Mouse (Mus musculus) urinary bladder, postnatal 4 days (tissue): Measurements from ENCODE around the gene Fer.

Source experiments
- DNase-seq, 2 experiments: peaks; one replicate each; pipeline ENCODE4 v3.0.0; 2021 to 2022; ENCODE audit warnings: low spot score in 2 of 2

Gene Fer

DNA sequence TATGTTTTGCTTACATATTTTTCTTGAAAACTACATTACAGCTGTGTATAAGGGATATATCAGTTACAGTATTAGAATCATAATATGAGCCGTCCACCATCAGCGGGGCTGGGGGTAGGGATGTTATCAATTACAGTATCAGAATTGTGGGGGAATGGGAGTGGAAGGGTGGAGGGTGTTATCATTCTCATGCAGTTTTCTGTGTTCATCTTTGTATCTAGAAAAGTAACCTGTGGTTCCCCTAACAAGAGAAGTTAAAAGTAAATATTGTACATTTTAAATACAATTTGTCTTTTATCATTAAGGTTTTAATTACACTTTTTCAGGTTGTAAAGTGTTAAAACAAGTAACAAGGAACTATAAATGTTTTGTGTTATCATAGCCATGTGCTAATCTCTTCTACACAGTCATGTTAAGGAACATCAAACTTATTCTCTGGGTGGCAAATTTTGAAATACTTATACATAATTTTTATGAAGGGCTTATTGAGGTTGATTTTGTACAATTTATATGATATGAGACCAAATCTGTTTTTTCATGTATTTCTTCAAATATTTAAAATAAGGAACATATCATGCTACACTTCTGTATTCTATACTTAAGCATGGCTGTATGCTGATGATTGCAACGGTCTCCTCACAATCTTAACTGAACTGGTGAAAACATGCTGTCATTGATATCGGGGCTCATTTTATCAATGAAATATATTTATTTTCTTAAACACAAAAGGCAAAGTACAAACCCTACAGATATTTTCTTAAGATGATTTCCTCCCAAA, 116.1 kb downstream of the Fer start:
- DNase-seq: no peak

- DNase-seq: no peak
Measured at GRCm38 (mm10) chr17:63980167-63980566, 117.3 kb downstream of the Fer start.

GRCm38 (mm10) chr17:63988710-63989109, 125.8 kb downstream of the Fer start:
- DNase-seq: no peak

DNA sequence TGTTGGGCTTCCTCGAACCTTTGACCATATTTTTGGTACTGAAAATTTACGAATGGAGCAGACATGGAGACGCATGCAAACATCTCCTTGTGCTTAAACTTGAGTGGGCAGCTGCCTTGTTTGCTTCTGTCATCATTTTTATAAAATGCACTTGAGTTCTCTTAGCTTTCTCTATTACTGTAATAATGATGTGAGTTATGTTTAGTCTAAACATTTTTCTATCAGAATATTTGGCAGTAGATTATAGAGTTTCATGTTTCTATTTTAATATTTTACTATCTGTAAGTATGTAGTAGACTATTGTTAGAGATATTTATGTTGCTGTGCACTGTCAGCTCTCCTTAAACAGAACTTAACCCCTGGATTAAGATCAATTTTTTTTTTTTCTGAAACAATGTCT, 128.3 kb downstream of the Fer start:
- no peak for DNase-seq

DNA sequence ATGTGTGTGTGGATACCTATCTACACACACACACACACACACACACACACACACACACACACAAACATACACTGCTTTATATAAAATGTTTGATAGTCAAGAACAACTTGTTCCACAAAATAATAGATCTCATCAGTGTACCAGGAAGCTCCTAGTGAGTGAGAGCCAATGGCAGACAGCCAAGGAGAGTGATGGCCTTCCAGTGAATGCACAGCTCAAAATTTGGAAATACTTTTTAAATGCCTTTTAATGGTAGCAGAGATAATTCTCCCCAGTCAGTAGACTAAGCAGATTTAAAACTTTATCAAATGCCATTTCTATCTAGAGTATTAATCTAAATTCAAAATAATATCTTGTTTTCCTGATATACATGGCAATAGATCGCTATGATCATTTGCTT, 133.1 kb downstream of the Fer start:
- no peak for DNase-seq

GRCm38 (mm10) chr17:63997643-63998042, 134.8 kb downstream of the Fer start:
- no peak for DNase-seq

DNA sequence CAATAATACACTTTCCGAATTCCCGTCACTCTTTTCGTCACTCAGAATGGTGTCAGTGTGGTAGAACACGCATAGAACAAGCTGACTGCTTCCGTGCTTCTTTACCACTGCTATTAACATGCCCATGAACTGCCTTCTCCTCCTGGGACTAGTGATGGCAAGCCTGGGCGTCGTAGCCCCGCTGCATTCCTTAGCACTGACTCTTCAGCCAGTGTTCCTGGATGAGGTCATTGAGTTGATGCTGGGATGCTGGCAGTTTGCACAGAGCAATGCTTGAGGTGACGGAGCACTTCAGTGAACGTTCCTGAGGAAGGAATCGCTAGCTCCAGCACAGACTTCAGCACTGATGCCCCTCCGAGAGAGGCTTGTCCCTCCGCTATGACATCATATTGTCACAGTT, 140.6 kb downstream of the Fer start:
- DNase-seq: no peak

DNA sequence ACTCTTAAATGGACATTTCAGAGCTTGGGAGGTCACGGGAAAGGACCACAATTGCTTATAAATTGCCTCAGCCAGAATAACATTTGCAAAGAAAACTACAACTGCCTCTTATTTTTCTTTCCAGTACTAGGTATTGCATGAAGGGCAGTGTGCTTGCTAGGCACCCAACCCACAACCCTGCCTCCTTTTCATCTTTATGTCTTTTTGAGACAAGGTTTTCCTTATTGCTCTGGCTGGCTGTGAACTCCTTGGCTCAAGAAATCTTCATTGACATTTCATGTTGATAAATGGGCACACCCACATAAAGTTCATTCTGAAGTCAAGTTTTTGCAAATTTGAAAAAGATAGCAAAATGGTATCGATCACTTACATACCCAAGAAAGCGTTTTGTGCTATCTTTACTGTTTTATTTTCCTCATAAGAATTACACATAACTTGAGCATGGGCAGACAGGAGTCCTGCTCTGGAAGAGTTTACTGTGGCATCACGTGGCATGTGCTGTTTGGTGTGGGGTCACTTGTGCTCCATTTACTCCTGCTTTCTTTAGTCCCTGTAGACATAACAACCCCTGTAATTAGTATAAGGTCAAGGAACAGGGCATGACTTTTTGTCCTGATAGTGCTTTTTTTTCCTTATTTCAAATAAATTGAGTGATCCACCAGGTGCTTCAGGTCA, 142.8 kb downstream of the Fer start:
- DNase-seq: no peak

- DNase-seq: no peak
Measured at GRCm38 (mm10) chr17:64016606-64017005, 153.7 kb downstream of the Fer start.

- DNase-seq: no peak
Measured at GRCm38 (mm10) chr17:64018240-64018639, 155.4 kb downstream of the Fer start.

GRCm38 (mm10) chr17:64018870-64019269, 156.0 kb downstream of the Fer start:
- no peak for DNase-seq

DNA sequence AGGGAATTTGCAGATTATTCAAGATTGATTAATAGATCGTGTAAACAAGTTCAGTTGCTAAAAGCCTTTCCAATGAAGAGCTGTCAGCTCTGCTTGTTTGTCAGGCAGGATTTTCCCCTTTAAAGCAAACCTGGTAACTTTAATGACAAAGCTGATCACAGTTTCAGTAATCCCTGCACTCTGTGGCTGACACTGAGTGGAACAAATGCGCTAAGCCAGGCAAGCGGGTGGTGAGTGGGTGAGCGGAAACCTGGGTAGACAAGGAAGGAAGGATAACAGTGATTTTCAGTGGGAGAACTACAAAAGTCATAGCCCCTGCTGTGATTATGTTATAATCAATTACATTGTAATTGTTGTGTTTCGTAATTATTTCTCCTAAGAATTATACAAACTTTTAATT, 156.8 kb downstream of the Fer start:
- DNase-seq: no peak

DNA sequence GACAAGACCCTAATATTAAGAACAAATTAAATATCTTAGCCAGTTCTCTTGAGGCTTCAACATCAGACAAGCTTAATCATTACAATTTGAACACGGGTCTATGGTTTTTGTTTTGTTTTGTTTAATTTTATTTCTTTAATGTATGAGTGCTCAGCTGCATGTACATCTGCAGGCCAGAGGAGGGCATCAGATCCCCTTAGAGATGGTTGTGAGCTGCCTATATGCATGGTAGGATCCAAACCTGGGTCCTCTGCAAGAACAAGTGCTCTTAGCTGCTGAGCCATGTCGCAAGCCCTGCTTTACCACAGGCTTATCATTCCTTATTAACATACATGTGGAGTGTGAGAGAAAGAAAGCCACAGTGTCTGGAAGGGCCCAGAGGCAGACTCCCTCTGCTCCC, 163.6 kb downstream of the Fer start:
- no peak for DNase-seq

- DNase-seq: no peak
Measured at GRCm38 (mm10) chr17:64041771-64042170, 178.9 kb downstream of the Fer start.

DNA sequence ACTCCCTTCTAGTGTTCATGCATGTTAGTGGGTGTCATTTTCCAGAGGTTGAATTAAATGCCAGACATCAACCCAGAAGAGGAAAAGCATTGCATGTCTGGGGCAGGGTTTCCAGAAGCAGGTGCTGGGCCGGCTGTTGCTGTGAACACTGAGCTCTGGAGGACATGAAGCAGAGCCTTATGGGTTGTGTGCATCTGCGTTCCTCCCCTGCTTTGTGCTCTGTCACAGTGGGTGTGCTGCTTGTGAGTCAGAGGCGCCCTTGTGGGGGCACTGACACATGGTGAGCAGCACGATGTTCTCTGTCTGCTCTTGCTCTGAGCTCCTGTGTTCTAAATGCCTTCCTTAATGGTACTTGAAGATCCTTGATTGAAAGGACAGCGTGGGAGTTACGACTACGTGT, 182.5 kb downstream of the Fer start:
- DNase-seq: no peak

- DNase-seq: no peak
Measured at GRCm38 (mm10) chr17:64046557-64046956, 183.7 kb downstream of the Fer start.

GRCm38 (mm10) chr17:64050911-64051310, 188.0 kb downstream of the Fer start:
- DNase-seq: no peak

- DNase-seq: no peak
Measured at GRCm38 (mm10) chr17:64053636-64054035, 190.8 kb downstream of the Fer start.

DNA sequence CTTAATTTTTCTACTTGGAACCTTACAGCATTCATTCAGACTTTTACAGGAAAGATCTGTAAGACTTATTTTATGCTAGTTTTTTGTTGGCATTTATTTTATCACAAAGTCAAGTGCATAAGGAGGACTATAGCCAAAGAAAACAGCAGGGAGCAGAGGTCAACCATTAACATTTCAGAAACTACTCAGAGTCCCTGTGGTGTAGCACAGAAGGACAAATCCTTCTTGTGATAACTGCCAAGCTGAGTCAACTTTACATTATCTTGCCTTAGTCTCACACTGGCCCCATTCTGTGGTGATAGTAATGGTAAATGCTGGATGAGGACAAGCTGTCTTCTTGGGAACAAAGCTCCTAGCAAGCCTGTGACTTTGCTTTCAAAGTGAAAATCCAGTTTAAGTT, 197.7 kb downstream of the Fer start:
- DNase-seq: no peak

- no peak for DNase-seq
Measured at GRCm38 (mm10) chr17:64065243-64065642, 202.4 kb downstream of the Fer start.

GRCm38 (mm10) chr17:64077392-64077791, 214.5 kb downstream of the Fer start:
- DNase-seq: no peak

- no peak for DNase-seq
Measured at GRCm38 (mm10) chr17:64084751-64085150, 221.9 kb downstream of the Fer start.

- no peak for DNase-seq
Measured at GRCm38 (mm10) chr17:64085493-64085892, 222.6 kb downstream of the Fer start.
